Mouse (Mus musculus): Measurements from ENCODE around the gene Twist1. TPM values are rescaled to one million over a fixed set of nuclear protein-coding genes. Genes with fewer than 3 reads are reported as not detected.

Twist1 gene
- polyA plus RNA-seq, 1 experiment from 2014 or later, result not detected

DNA sequence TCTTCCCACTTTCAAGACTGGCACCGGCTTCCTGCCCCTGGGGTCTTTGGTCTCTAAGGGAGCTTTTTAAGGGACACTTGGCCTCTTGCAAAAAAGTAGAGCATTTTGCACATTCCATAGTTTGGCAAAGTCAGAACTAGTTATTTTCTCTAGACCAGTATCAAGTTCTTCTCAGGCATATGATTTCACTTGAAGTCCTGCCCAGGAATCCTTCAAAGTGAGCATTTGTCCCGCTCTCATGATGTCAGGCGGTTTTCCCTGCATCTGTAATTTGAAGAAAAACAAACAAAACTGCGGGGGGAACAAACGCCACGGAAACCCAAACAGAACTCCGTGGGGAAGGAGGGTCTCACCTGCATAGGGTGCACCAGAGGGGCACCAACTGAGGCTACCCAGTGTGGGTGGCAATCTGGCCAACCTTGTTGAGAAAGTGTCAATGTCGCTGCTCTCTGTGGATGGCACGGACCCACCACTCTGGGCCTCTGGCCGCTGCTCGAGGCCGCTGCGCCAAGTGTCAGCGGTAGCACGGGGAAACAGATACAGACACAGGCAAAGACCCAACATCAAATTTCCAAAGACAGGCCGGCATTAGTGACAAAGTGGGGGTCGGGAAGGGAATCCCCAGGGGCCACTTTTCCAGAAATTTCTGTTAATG lies 4.8 kb downstream of the Twist1 start:
- H3K36me3 ChIP-seq (ENCODE audit: inconsistent target), result no peaks in the 10 kb centered on the region
- WGBS (ENCODE audit: missing documents), result 17% methylated on average over 17 of the region's 17 CpGs
- H3K4me3 ChIP-seq (ENCODE audit: inconsistent target), result no peak overlapping the region
- H3K27ac ChIP-seq, result no peak overlapping the region
- no peaks in the 10 kb centered on the region for H3K79me2 ChIP-seq (ENCODE audit: inconsistent target)

DNA sequence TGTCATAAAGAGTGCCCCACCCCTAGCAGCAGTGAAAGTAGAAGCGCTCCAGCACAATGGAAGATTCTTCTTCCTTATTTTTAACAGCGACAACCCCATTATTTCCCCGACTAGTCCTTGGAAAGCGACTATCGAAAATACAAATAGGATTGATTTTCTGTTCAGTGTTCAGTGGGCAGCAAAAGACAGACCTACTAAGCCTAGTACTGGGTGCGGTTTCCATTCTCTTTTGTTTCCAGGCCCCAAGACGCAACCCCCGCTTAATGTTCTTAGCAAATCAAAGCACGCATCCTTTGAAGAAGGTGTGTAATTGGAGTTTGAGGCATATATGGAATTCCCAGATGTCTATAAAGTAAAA lies 5.3 kb downstream of the Twist1 start:
- Histone ChIP-seq H3K36me3 (ENCODE audit: inconsistent target) (no peaks in the 10 kb centered on the region), H3K27ac (no peak overlapping the region)
- 16% methylated on average over 9 of the region's 9 CpGs for WGBS (ENCODE audit: missing documents)

GRCm38 (mm10) chr12:33963671-33964369 lies 6.3 kb downstream of the Twist1 start:
- 15% methylated on average over 15 of the region's 15 CpGs for WGBS (ENCODE audit: missing documents)
- Histone ChIP-seq H3K36me3 (ENCODE audit: inconsistent target) (no peaks in the 10 kb centered on the region), H3K27ac (no peak overlapping the region), H3K79me2 (ENCODE audit: inconsistent target) (no peaks in the 10 kb centered on the region), H3K4me3 (ENCODE audit: inconsistent target) (no peak overlapping the region)

More for the DNA sequence above, 5.3 kb downstream of the Twist1 start:
- H3K79me2 ChIP-seq (ENCODE audit: inconsistent target), result no peaks in the 10 kb centered on the region
- no peak overlapping the region for H3K4me3 ChIP-seq (ENCODE audit: inconsistent target)

GRCm38 (mm10) chr12:33964427-33964826 lies 7.0 kb downstream of the Twist1 start:
- WGBS (ENCODE audit: missing documents), result 61% methylated on average over 2 of the region's 2 CpGs
- no peaks in the 10 kb centered on the region for H3K36me3 ChIP-seq (ENCODE audit: inconsistent target)
- H3K27ac ChIP-seq, result no peak overlapping the region
- H3K79me2 ChIP-seq (ENCODE audit: inconsistent target), result no peaks in the 10 kb centered on the region
- H3K4me3 ChIP-seq (ENCODE audit: inconsistent target), result no peak overlapping the region

DNA sequence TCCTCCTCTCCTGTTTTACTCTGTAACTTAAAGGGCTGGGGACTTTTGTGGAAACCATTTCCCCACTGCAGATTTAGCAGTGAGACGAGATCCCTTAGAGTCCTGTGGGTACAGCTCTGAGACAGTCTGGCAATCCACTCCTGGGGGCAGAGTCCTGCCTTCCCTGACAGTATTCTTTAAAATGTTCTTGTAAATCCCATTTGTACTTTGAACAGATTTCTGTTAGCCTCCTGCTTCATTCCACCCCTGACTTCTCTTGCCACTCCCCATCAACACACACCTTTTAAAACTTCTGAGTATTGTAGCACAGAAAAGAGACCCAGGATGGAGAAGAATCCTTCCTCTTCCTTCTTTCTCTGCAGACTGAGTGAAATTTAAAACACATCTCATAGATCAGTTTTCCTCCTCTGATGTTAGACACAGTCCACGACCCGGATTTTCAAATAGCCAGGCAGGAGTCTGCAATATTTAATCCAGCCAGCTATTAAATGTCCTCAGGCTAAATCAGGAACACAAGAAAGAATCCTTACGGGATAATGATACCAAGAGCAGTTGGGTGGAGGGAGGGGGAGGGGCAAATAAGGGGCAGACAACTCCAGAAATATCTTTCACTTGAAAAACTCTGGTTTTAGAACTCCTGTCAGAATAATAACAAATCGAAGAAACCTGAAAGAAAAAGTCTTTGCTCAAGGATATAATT lies 8.3 kb downstream of the Twist1 start:
- 14% methylated on average over 5 of the region's 5 CpGs for WGBS (ENCODE audit: missing documents)

GRCm38 (mm10) chr12:33966490-33967415 lies 9.3 kb downstream of the Twist1 start:
- Histone ChIP-seq H3K27ac (no peak overlapping the region), H3K4me3 (ENCODE audit: inconsistent target) (no peak overlapping the region), H3K36me3 (ENCODE audit: inconsistent target) (no peaks in the 10 kb centered on the region), H3K79me2 (ENCODE audit: inconsistent target) (no peaks in the 10 kb centered on the region)
- WGBS (ENCODE audit: missing documents), result 8% methylated on average over 35 of the region's 35 CpGs

More for the DNA sequence above, 8.3 kb downstream of the Twist1 start:
- H3K4me3 ChIP-seq (ENCODE audit: inconsistent target), result no peak overlapping the region
- no peak overlapping the region for H3K27ac ChIP-seq
- no peaks in the 10 kb centered on the region for H3K79me2 ChIP-seq (ENCODE audit: inconsistent target)
- no peaks in the 10 kb centered on the region for H3K36me3 ChIP-seq (ENCODE audit: inconsistent target)

DNA sequence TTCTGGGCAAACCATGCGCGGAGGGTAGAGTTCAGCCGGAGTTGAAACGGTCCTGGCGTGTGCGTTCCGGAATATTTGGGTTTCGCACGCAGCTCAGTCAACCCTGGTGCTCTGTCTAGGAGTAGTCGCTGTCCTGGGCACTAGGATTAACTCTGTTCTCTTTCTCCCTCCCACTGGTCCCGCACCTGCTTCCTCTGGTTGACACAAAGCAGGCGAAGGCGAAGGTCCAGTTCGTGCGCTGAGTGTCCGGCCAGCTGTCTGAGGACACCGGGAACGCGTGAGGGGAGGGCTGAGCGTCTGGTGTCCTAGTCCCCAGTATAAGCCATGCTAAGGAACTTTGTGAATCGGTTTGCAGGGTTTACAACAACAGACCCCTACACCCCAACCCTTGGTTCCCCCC lies 10.0 kb downstream of the Twist1 start:
- WGBS (ENCODE audit: missing documents), result 7% methylated on average over 21 of the region's 21 CpGs
- H3K79me2 ChIP-seq (ENCODE audit: inconsistent target), result no peaks in the 10 kb centered on the region
- H3K4me3 ChIP-seq (ENCODE audit: inconsistent target), result no peak overlapping the region
- H3K27ac ChIP-seq, result no peak overlapping the region
- H3K36me3 ChIP-seq (ENCODE audit: inconsistent target), result no peaks in the 10 kb centered on the region

- Histone ChIP-seq H3K27ac (no peak overlapping the region), H3K4me3 (ENCODE audit: inconsistent target) (no peak overlapping the region), H3K79me2 (ENCODE audit: inconsistent target) (no peaks in the 10 kb centered on the region), H3K36me3 (ENCODE audit: inconsistent target) (no peaks in the 10 kb centered on the region)
- WGBS (ENCODE audit: missing documents), result 3% methylated on average over 37 of the region's 37 CpGs
Measured at GRCm38 (mm10) chr12:33968041-33968897, 10.8 kb downstream of the Twist1 start.

DNA sequence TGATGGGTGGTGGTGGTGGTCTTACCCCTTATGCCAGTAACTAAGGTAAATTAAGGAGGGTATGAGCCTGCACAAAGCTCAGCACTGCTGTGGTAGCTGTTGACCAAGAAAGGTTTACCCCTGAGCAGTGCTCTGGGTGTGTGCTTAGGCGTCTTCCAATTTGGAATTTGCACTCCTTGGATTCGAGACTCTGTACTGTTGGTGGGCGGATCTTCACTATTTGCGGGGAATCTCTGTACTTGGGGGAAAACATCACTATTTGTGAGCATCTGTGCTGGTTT lies 11.4 kb downstream of the Twist1 start:
- H3K27ac ChIP-seq, result no peak overlapping the region
- no peaks in the 10 kb centered on the region for H3K36me3 ChIP-seq (ENCODE audit: inconsistent target)
- H3K4me3 ChIP-seq (ENCODE audit: inconsistent target), result no peak overlapping the region
- H3K79me2 ChIP-seq (ENCODE audit: inconsistent target), result no peaks in the 10 kb centered on the region
- 24% methylated on average over 4 of the region's 4 CpGs for WGBS (ENCODE audit: missing documents)

DNA sequence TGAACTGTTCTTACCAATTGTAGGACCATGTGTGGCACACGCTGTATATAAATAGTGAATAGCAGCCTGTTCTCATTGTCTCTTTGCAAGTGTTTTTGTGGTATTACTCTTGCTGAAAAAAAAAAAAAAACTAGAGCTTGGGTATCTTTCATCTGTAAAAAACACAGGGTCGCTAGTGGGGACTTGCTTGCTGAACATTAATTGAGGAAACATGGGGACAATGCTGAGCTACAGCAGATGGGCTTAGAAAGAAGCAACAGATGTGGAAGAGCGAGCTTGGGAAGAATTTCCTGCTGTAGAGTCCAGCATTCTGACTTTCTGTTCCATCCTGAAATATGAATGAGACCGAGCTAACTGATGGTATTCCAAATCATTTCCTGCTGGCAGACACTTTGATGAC lies 22.7 kb downstream of the Twist1 start:
- Histone ChIP-seq H3K79me2 (ENCODE audit: inconsistent target) (no peaks in the 10 kb centered on the region), H3K36me3 (ENCODE audit: inconsistent target) (no peaks in the 10 kb centered on the region), H3K27ac (no peak overlapping the region), H3K4me3 (ENCODE audit: inconsistent target) (no peak overlapping the region)
- 87% methylated on average over 4 of the region's 4 CpGs for WGBS (ENCODE audit: missing documents)

GRCm38 (mm10) chr12:33981433-33981832 lies 24.0 kb downstream of the Twist1 start:
- H3K36me3 ChIP-seq (ENCODE audit: inconsistent target), result no peaks in the 10 kb centered on the region
- H3K4me3 ChIP-seq (ENCODE audit: inconsistent target), result no peak overlapping the region
- 82% methylated on average over 7 of the region's 7 CpGs for WGBS (ENCODE audit: missing documents)
- no peak overlapping the region for H3K27ac ChIP-seq
- H3K79me2 ChIP-seq (ENCODE audit: inconsistent target), result no peaks in the 10 kb centered on the region

- Histone ChIP-seq H3K27ac (no peak overlapping the region), H3K36me3 (ENCODE audit: inconsistent target) (no peaks in the 10 kb centered on the region), H3K4me3 (ENCODE audit: inconsistent target) (no peak overlapping the region), H3K79me2 (ENCODE audit: inconsistent target) (no peaks in the 10 kb centered on the region)
- WGBS (ENCODE audit: missing documents), result 76% methylated on average over 3 of the region's 3 CpGs
Measured at GRCm38 (mm10) chr12:33993127-33993526, 35.7 kb downstream of the Twist1 start.

Measured in macrophage (primary cell).